Mouse (Mus musculus) kidney, embryonic 16.5 days (tissue): ENCODE results near the gene Vipas39. TPM values are rescaled to one million over a fixed set of nuclear protein-coding genes. Genes with fewer than 3 reads are reported as not detected.
A peak's percentile ranks its signal among the peaks of the same experiment; 100 is the strongest.
"Not testable (repeated sequence)": the region's sequence is repeated elsewhere in the genome, so short reads cannot be mapped to it uniquely, and the experiment has no call there.

Source experiments
- ATAC-seq: fragments of 200-750 bp; cut with Nextera tagmentation; 2 replicates; pipeline ENCODE4 v1.8.0; 2017; ENCODE audit warnings: moderate TSS enrichment; ENCODE audit not compliant: low FRiP score, low TSS enrichment
- H3K27ac ChIP-seq: fragments of 300-500 bp; sonication (generic); 2 replicates; pipeline ENCODE4 v1.5.1; 2014; ENCODE audit warnings: low read length
- H3K27me3 ChIP-seq: fragments of 300-500 bp; sonication (generic); 2 replicates; pipeline ENCODE4 v1.6.1; 2014; ENCODE audit warnings: low read length, control low read depth, mixed read lengths; ENCODE audit not compliant: insufficient read depth
- H3K36me3 ChIP-seq: fragments of 300-500 bp; sonication (generic); 2 replicates; pipeline ENCODE4 v1.6.1; 2014; ENCODE audit warnings: low read length, control low read depth, mixed read lengths; ENCODE audit not compliant: insufficient read depth
- H3K4me1 ChIP-seq: fragments of 300-500 bp; sonication (generic); 2 replicates; pipeline ENCODE4 v1.6.1; 2014; ENCODE audit warnings: low read length, control low read depth, mixed read lengths; ENCODE audit not compliant: insufficient read depth
- H3K4me2 ChIP-seq: fragments of 300-500 bp; sonication (generic); replicated peaks from 2 replicates; pipeline ENCODE4 v1.6.1; 2014; ENCODE audit warnings: low read depth, low read length
- H3K4me3 ChIP-seq: fragments of 300-500 bp; sonication (generic); 2 replicates; pipeline ENCODE4 v1.5.1; 2014; ENCODE audit warnings: mild to moderate bottlenecking, low read length
- H3K9ac ChIP-seq: fragments of 300-500 bp; sonication (generic); replicated peaks from 2 replicates; pipeline ENCODE4 v1.6.1; 2014; ENCODE audit warnings: low read length
- H3K9me3 ChIP-seq: fragments of 300-500 bp; sonication (generic); 2 replicates; pipeline ENCODE4 v1.6.1; 2016; ENCODE audit warnings: low read length, control low read depth
- WGBS: fragments of 180-500 bp; shearing (Covaris S2); extraction: QIAGEN DNeasy Blood & Tissue Kit; methylation state at CpG from one replicate; pipeline ENCODE4 v1.1.7; 2014; 5-methylcytosine and 5-hydroxymethylcytosine counted together
- polyA plus RNA-seq: library from polyadenylated mRNA; unstranded; fragments of >200 nt; fragmentation: Nextera tagmentation; extraction: Ambion mirVana; gene quantifications from 2 replicates; pipeline ENCODE4 v1.2.1, GENCODE M21; 2015

Gene Vipas39
- polyA plus RNA-seq: 52.2 and 53.7 TPM in 2 replicates

DNA sequence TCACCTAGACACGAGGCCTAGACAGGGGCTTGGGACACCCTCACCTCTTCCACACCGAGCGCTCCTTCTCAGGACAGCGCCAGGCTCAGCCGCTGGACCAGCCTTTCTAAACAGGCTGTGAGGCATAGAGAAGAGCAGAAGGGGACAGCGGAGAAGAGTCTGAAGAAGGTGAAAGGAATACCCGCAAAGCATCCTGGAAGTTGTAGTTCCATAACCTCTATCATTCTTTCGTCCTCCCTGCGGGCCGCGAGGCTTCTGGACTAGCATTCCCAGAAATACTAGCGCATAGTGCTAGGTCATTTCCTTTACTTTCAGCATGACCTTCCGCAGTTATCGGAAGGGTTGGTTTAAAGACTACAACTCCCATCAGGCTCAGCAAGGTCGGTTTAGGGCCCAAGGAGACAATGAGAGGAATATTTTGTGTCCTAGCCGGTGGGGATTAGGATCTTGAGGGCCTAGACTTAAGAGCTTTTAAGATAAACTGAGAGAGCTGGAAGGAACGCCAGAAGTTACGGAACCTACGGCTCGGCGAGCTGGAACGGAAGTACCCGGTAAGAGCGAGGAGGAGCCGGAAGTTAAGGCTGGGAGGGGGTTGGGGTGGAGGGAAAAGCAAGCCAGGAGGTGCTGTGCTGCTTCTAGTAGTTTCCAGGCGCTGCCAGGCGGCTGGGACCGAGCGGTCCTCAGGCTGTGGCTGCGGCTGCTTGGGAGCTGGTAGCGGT, at the start of gene Vipas39, which contains the start of gene Ahsa1:
Vipas39 (minus strand) TSS at position 149 of the 719 bp plus-strand sequence.
Ahsa1 (plus strand) TSS at position 372 of the 719 bp plus-strand sequence.
- under 1% methylated on average over 31 of the region's 31 CpGs for WGBS
- peaks cover 46% of the 10 kb centered on the region for H3K36me3 ChIP-seq

DNA sequence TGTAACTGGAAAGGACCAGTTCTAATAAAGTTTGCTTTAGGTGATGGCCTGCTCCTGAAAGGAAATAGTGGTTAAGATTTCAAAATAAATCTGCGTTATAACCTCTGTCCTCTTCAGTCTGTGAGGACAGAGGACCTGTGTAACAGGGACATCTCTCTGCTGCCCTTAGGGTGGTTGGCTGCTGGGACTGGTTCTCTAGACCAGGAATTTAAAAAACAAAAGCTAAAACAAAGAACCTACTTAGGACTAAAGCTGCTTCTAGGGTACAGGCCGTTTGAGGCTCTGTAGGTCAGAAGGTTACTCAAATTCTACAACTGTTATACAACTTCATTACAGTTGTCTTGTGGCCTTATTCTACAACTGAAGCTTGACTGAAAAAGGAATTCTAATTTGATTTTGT, 47.0 kb upstream of the Vipas39 start:
- Histone ChIP-seq H3K4me1 (no peaks in the 10 kb centered on the region), H3K4me3 (no peak overlapping the region), H3K27ac (no peak overlapping the region), H3K9ac (no peak overlapping the region), H3K9me3 (no peaks in the 10 kb centered on the region), H3K36me3 (peaks cover 25% of the 10 kb centered on the region), H3K27me3 (no peaks in the 10 kb centered on the region), H3K4me2 (no peak overlapping the region)
- no peak for ATAC-seq
- WGBS: 76% methylated on average over 2 of the region's 2 CpGs

More for the DNA sequence above, at the start of gene Vipas39, which contains the start of gene Ahsa1:
- Histone ChIP-seq H3K4me1 (peaks cover 14% of the 10 kb centered on the region), H3K4me3 (peak within 1 kb of the TSS; percentile 88), H3K9me3 (no peaks in the 10 kb centered on the region), H3K9ac (peak within 1 kb of the TSS; percentile 94), H3K4me2 (peak within 1 kb of the TSS; percentile 87), H3K27me3 (no peaks in the 10 kb centered on the region), H3K27ac (peak within 1 kb of the TSS; percentile 88)
- ATAC-seq: peak; percentile 97

DNA sequence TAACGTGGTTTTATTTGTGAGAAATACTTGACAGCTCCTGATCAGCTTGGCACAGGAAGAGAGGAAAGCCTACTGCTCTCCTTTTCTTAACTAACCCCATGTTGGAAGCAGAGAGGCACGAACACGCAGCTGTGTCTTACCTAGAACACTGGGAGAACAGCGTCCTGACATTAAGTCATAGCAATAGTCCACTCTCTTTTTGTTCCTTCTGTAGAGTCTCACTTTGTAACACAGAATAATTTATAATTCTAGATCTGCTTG, 40.5 kb upstream of the Vipas39 start:
- H3K36me3 ChIP-seq: peaks cover 17% of the 10 kb centered on the region
- H3K27me3 ChIP-seq, H3K4me2 ChIP-seq, H3K27ac ChIP-seq, H3K4me1 ChIP-seq, H3K9ac ChIP-seq, ATAC-seq, H3K9me3 ChIP-seq, H3K4me3 ChIP-seq: not testable (repeated sequence)
- WGBS: 86% methylated on average over 4 of the region's 4 CpGs

DNA sequence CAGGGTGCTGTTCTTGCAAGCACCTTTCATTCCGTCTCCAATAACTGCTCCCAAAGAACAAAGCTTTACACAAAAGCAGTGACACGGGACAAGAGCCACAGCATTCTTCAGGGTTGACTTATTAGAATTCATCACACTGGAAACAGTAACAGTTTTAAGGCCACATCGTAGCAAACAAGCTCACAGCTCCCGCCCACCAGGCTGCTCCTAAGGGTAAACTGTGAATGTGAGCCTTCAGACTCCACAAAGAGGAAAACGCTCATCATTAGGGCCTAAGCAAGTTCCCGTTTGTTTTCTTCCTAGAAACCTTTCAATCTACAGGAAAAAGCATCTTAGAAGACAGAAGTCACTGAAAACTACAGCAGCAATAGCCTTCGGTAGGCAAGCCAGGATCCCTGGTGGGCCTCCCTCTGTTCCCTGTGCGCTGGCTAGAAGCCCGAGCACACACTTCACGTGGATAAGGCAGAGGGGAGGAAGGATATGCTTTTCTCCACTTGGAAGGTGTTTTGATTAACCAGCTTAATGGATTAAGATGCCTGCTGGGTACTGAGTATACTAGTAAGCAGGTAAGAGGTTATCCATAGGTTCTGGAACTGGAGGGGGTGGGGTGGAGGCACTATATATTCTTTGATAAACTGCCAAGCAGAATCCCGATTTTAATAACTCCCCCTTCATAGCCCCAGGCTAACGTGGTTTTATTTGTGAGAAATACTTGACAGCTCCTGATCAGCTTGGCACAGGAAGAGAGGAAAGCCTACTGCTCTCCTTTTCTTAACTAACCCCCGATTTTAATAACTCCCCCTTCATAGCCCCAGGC, 39.9 kb upstream of the Vipas39 start:
- Histone ChIP-seq H3K9ac (no peak overlapping the region), H3K27me3 (peaks cover 3% of the 10 kb centered on the region; the same call in 1 of the 2 replicates), H3K4me1 (no peaks in the 10 kb centered on the region), H3K9me3 (no peaks in the 10 kb centered on the region), H3K27ac (no peak overlapping the region), H3K4me2 (no peak overlapping the region), H3K36me3 (peaks cover 17% of the 10 kb centered on the region), H3K4me3 (no peak overlapping the region)
- WGBS: 50% methylated on average over 13 of the region's 13 CpGs
- ATAC-seq: no peak

DNA sequence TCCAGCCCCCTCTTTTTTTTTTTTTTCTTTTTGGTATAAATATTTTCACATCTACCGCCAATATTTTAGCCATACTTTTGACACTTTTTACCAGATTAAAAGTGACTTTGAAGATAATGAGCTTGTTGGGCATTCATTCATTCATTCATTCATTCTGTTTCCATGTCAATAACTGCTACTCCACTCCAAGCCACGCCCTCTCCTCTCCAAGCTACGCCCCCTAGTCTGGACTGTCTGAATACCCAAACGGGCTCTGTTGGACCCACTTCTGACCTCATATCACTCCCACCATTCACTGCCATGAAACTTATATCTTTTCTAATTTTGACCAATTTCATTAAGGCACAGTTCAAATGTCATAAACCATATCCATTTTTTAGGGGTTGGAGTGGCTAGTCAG, 35.1 kb upstream of the Vipas39 start:
- Histone ChIP-seq H3K27me3 (peaks cover 17% of the 10 kb centered on the region), H3K36me3 (no peaks in the 10 kb centered on the region), H3K9me3 (no peaks in the 10 kb centered on the region), H3K4me1 (peaks cover 9% of the 10 kb centered on the region; the same call in 1 of the 2 replicates), H3K27ac (no peak overlapping the region), H3K4me3 (no peak overlapping the region), H3K9ac (no peak overlapping the region), H3K4me2 (no peak overlapping the region)
- 50% methylated on average over 4 of the region's 4 CpGs for WGBS
- ATAC-seq: no peak

- no peaks in the 10 kb centered on the region for H3K36me3 ChIP-seq
- under 1% methylated on average over 9 of the region's 9 CpGs for WGBS
- H3K9ac ChIP-seq: peak overlapping the region; percentile 70
- peak overlapping the region; percentile 91 for H3K4me2 ChIP-seq
- no peaks in the 10 kb centered on the region for H3K9me3 ChIP-seq
- H3K27ac ChIP-seq: no peak overlapping the region
- peak overlapping the region; percentile 58 for H3K4me3 ChIP-seq
- ATAC-seq: no peak
- H3K27me3 ChIP-seq: peaks cover 17% of the 10 kb centered on the region
- H3K4me1 ChIP-seq: peaks cover 9% of the 10 kb centered on the region; the same call in 1 of the 2 replicates
Measured at GRCm38 (mm10) chr12:87300441-87300690, 34.3 kb upstream of the Vipas39 start.

GRCm38 (mm10) chr12:87299657-87300440, 33.8 kb upstream of the Vipas39 start, which contains the start of gene Ism2:
TSS of gene Ism2 (minus strand) at chr12:87299705.
- peak within 1 kb of the TSS; percentile 91 for H3K4me2 ChIP-seq
- under 1% methylated on average over 65 of the region's 86 CpGs for WGBS
- peaks cover 17% of the 10 kb centered on the region for H3K27me3 ChIP-seq
- no peaks in the 10 kb centered on the region for H3K36me3 ChIP-seq
- H3K9me3 ChIP-seq: no peaks in the 10 kb centered on the region
- ATAC-seq: peak; percentile 79
- peak within 1 kb of the TSS; percentile 58 for H3K4me3 ChIP-seq
- peak within 1 kb of the TSS; percentile 70 for H3K9ac ChIP-seq
- no peak within 1 kb of the TSS for H3K27ac ChIP-seq
- H3K4me1 ChIP-seq: peaks cover 9% of the 10 kb centered on the region; the same call in 1 of the 2 replicates

- Histone ChIP-seq H3K4me3 (peak overlapping the region; percentile 58), H3K27ac (no peak overlapping the region), H3K4me2 (peak overlapping the region; percentile 91), H3K27me3 (peaks cover 17% of the 10 kb centered on the region), H3K36me3 (no peaks in the 10 kb centered on the region), H3K9me3 (no peaks in the 10 kb centered on the region), H3K4me1 (peaks cover 9% of the 10 kb centered on the region; the same call in 1 of the 2 replicates), H3K9ac (peak overlapping the region; percentile 70)
- 7% methylated on average over 29 of the region's 29 CpGs for WGBS
- ATAC-seq: no peak; the same call in 1 of the 2 replicates
Measured at GRCm38 (mm10) chr12:87299037-87299656, 33.1 kb upstream of the Vipas39 start.

DNA sequence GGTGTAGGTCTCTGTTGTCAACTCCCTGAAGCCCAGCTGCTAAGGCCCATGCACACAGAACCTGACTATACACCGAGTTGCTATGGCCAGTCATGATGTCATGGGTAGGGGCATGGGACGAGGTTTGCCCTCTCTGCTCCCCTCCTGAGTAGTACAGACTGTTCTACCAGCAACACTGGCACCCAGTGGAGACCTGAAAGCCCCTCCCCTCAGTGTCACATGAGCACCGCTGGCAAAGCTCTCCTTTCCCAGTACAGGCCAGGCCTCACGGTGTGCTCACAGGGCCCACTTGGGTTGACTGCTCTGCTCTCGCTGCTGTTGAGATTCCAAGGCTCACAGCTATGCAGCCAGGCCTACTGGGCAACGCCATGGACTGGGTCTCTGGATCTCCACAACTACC, 27.9 kb upstream of the Vipas39 start:
- no peak overlapping the region for H3K9ac ChIP-seq
- WGBS: 67% methylated on average over 6 of the region's 6 CpGs
- H3K27ac ChIP-seq: no peak overlapping the region
- no peaks in the 10 kb centered on the region for H3K36me3 ChIP-seq
- H3K27me3 ChIP-seq: peaks cover 5% of the 10 kb centered on the region
- H3K4me1 ChIP-seq: no peaks in the 10 kb centered on the region
- no peak overlapping the region for H3K4me3 ChIP-seq
- no peak overlapping the region for H3K4me2 ChIP-seq
- no peaks in the 10 kb centered on the region for H3K9me3 ChIP-seq
- 0 out of 2 replicates have a peak, but pooled peaks have one; percentile 31 for ATAC-seq
